Mouse (Mus musculus) forebrain, postnatal 0 days (tissue): ENCODE measurements around the gene Hpse2. TPM values are rescaled to one million over a fixed set of nuclear protein-coding genes. Genes with fewer than 3 reads are reported as not detected.
A peak's percentile ranks its signal among the peaks of the same experiment; 100 is the strongest.

ENCODE experiments used
- ATAC-seq: fragments of 200-750 bp; cut with Nextera tagmentation; 2 replicates; pipeline ENCODE4 v1.8.0; 2017; ENCODE audit warnings: mild to moderate bottlenecking, moderate library complexity
- DNase-seq: peaks from one replicate; pipeline ENCODE4 v3.0.0-alpha.2; 2015
- H3K27ac ChIP-seq: fragments of 300-500 bp; sonication (generic); 2 replicates; pipeline ENCODE4 v1.5.1; 2014; ENCODE audit warnings: low read depth, mild to moderate bottlenecking, antibody characterized with exemption, low read length, moderate library complexity, mixed read lengths
- H3K27me3 ChIP-seq: fragments of 300-500 bp; sonication (generic); 2 replicates; pipeline ENCODE4 v1.6.1; 2014; ENCODE audit warnings: mild to moderate bottlenecking, low read length, mixed read lengths; ENCODE audit not compliant: insufficient read depth
- H3K36me3 ChIP-seq: fragments of 300-500 bp; sonication (generic); 2 replicates; pipeline ENCODE4 v1.6.1; 2014; ENCODE audit warnings: mild to moderate bottlenecking, moderate library complexity; ENCODE audit not compliant: insufficient read depth
- H3K4me1 ChIP-seq: fragments of 300-500 bp; sonication (generic); 2 replicates; pipeline ENCODE4 v1.6.1; 2014; ENCODE audit warnings: antibody characterized with exemption; ENCODE audit not compliant: insufficient read depth
- H3K4me2 ChIP-seq: fragments of 300-500 bp; sonication (generic); 2 replicates; pipeline ENCODE4 v1.6.1; 2014; ENCODE audit warnings: low read depth, mild to moderate bottlenecking, moderate library complexity
- H3K4me3 ChIP-seq: fragments of 300-500 bp; sonication (generic); 2 replicates; pipeline ENCODE4 v1.5.1; 2014; ENCODE audit warnings: low read depth, low read length, mixed read lengths
- H3K9ac ChIP-seq: fragments of 300-500 bp; sonication (generic); 2 replicates; pipeline ENCODE4 v1.6.1; 2014; ENCODE audit warnings: mild to moderate bottlenecking
- H3K9me3 ChIP-seq: fragments of 300-500 bp; sonication (generic); 2 replicates; pipeline ENCODE4 v1.6.1; 2016; ENCODE audit warnings: low read length
- CTCF ChIP-seq: sonication (generic); IDR thresholded peaks from 2 replicates; pipeline ENCODE4 v1.5.1; 2016; ENCODE audit warnings: antibody characterized with exemption, control low read depth, low read depth
- WGBS: fragments of 180-500 bp; shearing (Covaris S2); extraction: QIAGEN DNeasy Blood & Tissue Kit; methylation state at CpG from one replicate; pipeline ENCODE4 v1.1.7; 2014; 5-methylcytosine and 5-hydroxymethylcytosine counted together
- polyA plus RNA-seq: library from polyadenylated mRNA; unstranded; fragments of >200 nt; fragmentation: Nextera tagmentation; extraction: Ambion mirVana; gene quantifications from 2 replicates; pipeline ENCODE4 v1.2.1, GENCODE M21; 2015
- total RNA-seq: library from RNA; depleted of rRNA; stranded (reverse); fragments of >200 nt; gene quantifications from 2 replicates; pipeline ENCODE4 v1.2.3, GENCODE M21; 2014

The Hpse2 gene
- total and polyA plus RNA-seq, 2 experiments from 2014 or later, result 0.34 to 0.57 TPM

GRCm38 (mm10) chr19:42756671-42757070 is 631.5 kb downstream of the Hpse2 start:
- Histone ChIP-seq H3K27me3 (no peaks in the 10 kb centered on the region), H3K9me3 (no peaks in the 10 kb centered on the region), H3K4me1 (peaks cover 7% of the 10 kb centered on the region; the same call in 1 of the 2 replicates), H3K4me3 (no peak overlapping the region), H3K36me3 (peaks cover 4% of the 10 kb centered on the region), H3K4me2 (no peak overlapping the region), H3K27ac (no peak overlapping the region), H3K9ac (no peak overlapping the region)
- DNase-seq (no peak), ATAC-seq (no peak)
- WGBS, result 91% methylated on average over 6 of the region's 6 CpGs
- TF ChIP-seq CTCF, result no peak

GRCm38 (mm10) chr19:42755148-42755870 is 632.8 kb downstream of the Hpse2 start:
- 65% methylated on average over 15 of the region's 15 CpGs for WGBS
- no peak for DNase-seq

GRCm38 (mm10) chr19:42753141-42753917 is 634.8 kb downstream of the Hpse2 start:
- no peak for TF ChIP-seq CTCF
- no peak overlapping the region for H3K27ac ChIP-seq
- H3K4me1 ChIP-seq, result peaks cover 9% of the 10 kb centered on the region; the same call in 1 of the 2 replicates
- H3K9ac ChIP-seq, result no peak overlapping the region
- no peaks in the 10 kb centered on the region for H3K9me3 ChIP-seq
- no peak for ATAC-seq
- no peaks in the 10 kb centered on the region for H3K36me3 ChIP-seq
- DNase-seq, result peak; percentile 48
- no peak overlapping the region for H3K4me3 ChIP-seq
- peak overlapping the region; percentile 47 for H3K4me2 ChIP-seq
- 18% methylated on average over 11 of the region's 11 CpGs for WGBS
- H3K27me3 ChIP-seq, result no peaks in the 10 kb centered on the region

More at GRCm38 (mm10) chr19:42755148-42755870, 632.8 kb downstream of the Hpse2 start:
- Histone ChIP-seq H3K27me3 (no peaks in the 10 kb centered on the region), H3K4me3 (no peak overlapping the region), H3K9me3 (no peaks in the 10 kb centered on the region), H3K4me2 (no peak overlapping the region), H3K4me1 (peaks cover 9% of the 10 kb centered on the region; the same call in 1 of the 2 replicates), H3K36me3 (no peaks in the 10 kb centered on the region), H3K9ac (no peak overlapping the region), H3K27ac (no peak overlapping the region)
- no peak for ATAC-seq
- TF ChIP-seq CTCF, result no peak

GRCm38 (mm10) chr19:42752363-42752931 is 635.7 kb downstream of the Hpse2 start, which contains the start of gene Pyroxd2:
Pyroxd2 (minus strand) TSS chr19:42752775.
- H3K9me3 ChIP-seq, result no peaks in the 10 kb centered on the region
- 6% methylated on average over 22 of the region's 22 CpGs for WGBS
- no peak for TF ChIP-seq CTCF

GRCm38 (mm10) chr19:42750196-42750595 is 638.0 kb downstream of the Hpse2 start:
- TF ChIP-seq CTCF, result no peak
- no peak for ATAC-seq
- 85% methylated on average over 11 of the region's 11 CpGs for WGBS
- no peak for DNase-seq
- no peak overlapping the region for H3K27ac ChIP-seq
- no peak overlapping the region for H3K9ac ChIP-seq
- H3K4me2 ChIP-seq, result no peak overlapping the region
- H3K36me3 ChIP-seq, result no peaks in the 10 kb centered on the region
- no peak overlapping the region for H3K4me3 ChIP-seq
- H3K9me3 ChIP-seq, result no peaks in the 10 kb centered on the region
- peaks cover 9% of the 10 kb centered on the region; the same call in 1 of the 2 replicates for H3K4me1 ChIP-seq
- H3K27me3 ChIP-seq, result no peaks in the 10 kb centered on the region

More at GRCm38 (mm10) chr19:42752363-42752931, 635.7 kb downstream of the Hpse2 start, which contains the start of gene Pyroxd2:
- no peaks in the 10 kb centered on the region for H3K27me3 ChIP-seq
- H3K4me2 ChIP-seq, result peak within 1 kb of the TSS; percentile 47
- no peaks in the 10 kb centered on the region for H3K36me3 ChIP-seq
- peak within 1 kb of the TSS; percentile 45; the same call in 1 of the 2 replicates for H3K9ac ChIP-seq
- DNase-seq, result peak; percentile 81
- peak; percentile 86 for ATAC-seq
- peak within 1 kb of the TSS; percentile 42; the same call in 1 of the 2 replicates for H3K27ac ChIP-seq
- peaks cover 9% of the 10 kb centered on the region; the same call in 1 of the 2 replicates for H3K4me1 ChIP-seq
- H3K4me3 ChIP-seq, result peak within 1 kb of the TSS; percentile 21

GRCm38 (mm10) chr19:42746702-42747101 is 641.5 kb downstream of the Hpse2 start:
- ATAC-seq, result no peak

More at GRCm38 (mm10) chr19:42746702-42747101, 641.5 kb downstream of the Hpse2 start:
- TF ChIP-seq CTCF, result no peak
- no peak for DNase-seq
- Histone ChIP-seq H3K9me3 (no peaks in the 10 kb centered on the region), H3K27me3 (no peaks in the 10 kb centered on the region), H3K4me1 (peaks cover 8% of the 10 kb centered on the region), H3K36me3 (no peaks in the 10 kb centered on the region), H3K4me2 (no peak overlapping the region), H3K4me3 (no peak overlapping the region), H3K27ac (no peak overlapping the region), H3K9ac (no peak overlapping the region)
- WGBS, result 88% methylated on average over 8 of the region's 8 CpGs
